Mouse (Mus musculus) limb, embryonic 14.5 days (tissue): ENCODE measurements around the gene Rhno1. TPM values are rescaled to one million over a fixed set of nuclear protein-coding genes. Genes with fewer than 3 reads are reported as not detected.

Experiments used
- ATAC-seq: fragments of 200-750 bp; cut with Nextera tagmentation; 2 replicates; pipeline ENCODE4 v1.8.0; 2017; ENCODE audit warnings: low read depth, moderate number of reproducible peaks, moderate TSS enrichment; ENCODE audit not compliant: low FRiP score
- DNase-seq: peaks from one replicate; pipeline ENCODE4 v3.0.0-alpha.2; 2015; ENCODE audit warnings: low spot score
- H3K27ac ChIP-seq: fragments of 300-500 bp; sonication (generic); replicated peaks from 2 replicates; pipeline ENCODE4 v1.5.1; 2014; ENCODE audit warnings: low read depth, mild to moderate bottlenecking, low read length, moderate library complexity, mixed read lengths
- H3K27me3 ChIP-seq: fragments of 300-500 bp; sonication (generic); 2 replicates; pipeline ENCODE4 v1.6.1; 2014; ENCODE audit warnings: low read length, mixed read lengths; ENCODE audit not compliant: control insufficient read depth, insufficient read depth
- H3K36me3 ChIP-seq: fragments of 300-500 bp; sonication (generic); 2 replicates; pipeline ENCODE4 v1.6.1; 2014; ENCODE audit warnings: mild to moderate bottlenecking, low read length, moderate library complexity, mixed read lengths; ENCODE audit not compliant: control insufficient read depth, insufficient read depth
- H3K4me1 ChIP-seq: fragments of 300-500 bp; sonication (generic); 2 replicates; pipeline ENCODE4 v1.6.1; 2014; ENCODE audit warnings: antibody characterized with exemption, low read length, mixed read lengths; ENCODE audit not compliant: control insufficient read depth, insufficient read depth
- H3K4me2 ChIP-seq: fragments of 300-500 bp; sonication (generic); replicated peaks from 2 replicates; pipeline ENCODE4 v1.6.1; 2014; ENCODE audit warnings: low read depth, mild to moderate bottlenecking, low read length, moderate library complexity; ENCODE audit not compliant: severe bottlenecking
- H3K4me3 ChIP-seq: fragments of 300-500 bp; sonication (generic); replicated peaks from 2 replicates; pipeline ENCODE4 v1.5.1; 2014; ENCODE audit warnings: low read length
- H3K9ac ChIP-seq: fragments of 300-500 bp; sonication (generic); 2 replicates; pipeline ENCODE4 v1.6.1; 2014; ENCODE audit warnings: mild to moderate bottlenecking, low read depth, low read length, moderate library complexity; ENCODE audit not compliant: severe bottlenecking
- H3K9me3 ChIP-seq: fragments of 300-500 bp; sonication (generic); 2 replicates; pipeline ENCODE4 v1.6.1; 2016; ENCODE audit warnings: low read length; ENCODE audit not compliant: control insufficient read depth
- POLR2A ChIP-seq: fragments of 200-500 bp; IDR thresholded peaks from 2 replicates; pipeline ENCODE4 v1.8.0; 2012; ENCODE audit warnings: inconsistent platforms, mild to moderate bottlenecking, moderate library complexity, borderline replicate concordance; ENCODE audit not compliant: insufficient read depth, insufficient read length; ENCODE audit errors: extremely low read depth
- WGBS: fragments of 180-500 bp; shearing (Covaris S2); extraction: QIAGEN DNeasy Blood & Tissue Kit; methylation state at CpG from one replicate; pipeline ENCODE4 v1.1.7; 2014; 5-methylcytosine and 5-hydroxymethylcytosine counted together
- polyA plus RNA-seq, 2 experiments: library from polyadenylated mRNA; depleted of rRNA in 1 of 2; stranded (reverse) in 1 of 2; unstranded in 1 of 2; fragments of >200 nt; fragmentation: Nextera tagmentation in 1 of 2; extraction: Ambion mirVana in 1 of 2; gene quantifications; 2 replicates each; pipeline versions ENCODE4 v1.2.1 to v1.2.3; 2012 to 2014

Gene Rhno1
- polyA plus RNA-seq, 2 experiments, result 58.8 to 127 TPM

GRCm38 (mm10) chr6:128375192-128375591 is 12.5 kb upstream of the Rhno1 start, which contains the start of the genes Tex52 and Gm44596:
TSS of gene Tex52 (plus strand) at chr6:128375456.
TSS of gene Gm44596 (plus strand) at chr6:128375503.
- H3K4me2 ChIP-seq, result no peak within 1 kb of the TSS
- DNase-seq, result no peak
- H3K4me1 ChIP-seq, result no peaks in the 10 kb centered on the region
- ATAC-seq, result peak; percentile 77
- H3K4me3 ChIP-seq, result no peak within 1 kb of the TSS
- peaks cover 56% of the 10 kb centered on the region for H3K36me3 ChIP-seq
- H3K27ac ChIP-seq, result no peak within 1 kb of the TSS
- no peaks in the 10 kb centered on the region for H3K9me3 ChIP-seq
- TF ChIP-seq POLR2A, result no peak
- H3K9ac ChIP-seq, result no peak within 1 kb of the TSS
- no peaks in the 10 kb centered on the region for H3K27me3 ChIP-seq
- WGBS, result 60% methylated on average over 6 of the region's 6 CpGs

- ATAC-seq, result no peak
Measured at GRCm38 (mm10) chr6:128370040-128370439, 7.3 kb upstream of the Rhno1 start.

GRCm38 (mm10) chr6:128366466-128366865 is 3.8 kb upstream of the Rhno1 start:
- H3K27me3 ChIP-seq, result no peaks in the 10 kb centered on the region
- no peaks in the 10 kb centered on the region for H3K9me3 ChIP-seq
- peaks cover 55% of the 10 kb centered on the region for H3K36me3 ChIP-seq
- H3K4me1 ChIP-seq, result peaks cover 8% of the 10 kb centered on the region
- no peak overlapping the region for H3K4me2 ChIP-seq
- no peak overlapping the region for H3K9ac ChIP-seq
- DNase-seq (no peak), ATAC-seq (no peak)
- H3K27ac ChIP-seq, result no peak overlapping the region
- TF ChIP-seq POLR2A, result no peak
- H3K4me3 ChIP-seq, result no peak overlapping the region
- WGBS, result 96% methylated on average over 5 of the region's 5 CpGs

More at GRCm38 (mm10) chr6:128370040-128370439, 7.3 kb upstream of the Rhno1 start:
- Histone ChIP-seq H3K9ac (no peak overlapping the region), H3K36me3 (peaks cover 91% of the 10 kb centered on the region), H3K9me3 (no peaks in the 10 kb centered on the region), H3K4me3 (no peak overlapping the region), H3K4me2 (no peak overlapping the region), H3K27ac (no peak overlapping the region), H3K27me3 (no peaks in the 10 kb centered on the region), H3K4me1 (no peaks in the 10 kb centered on the region)
- WGBS, result 95% methylated on average over 5 of the region's 5 CpGs
- DNase-seq, result no peak
- TF ChIP-seq POLR2A, result no peak

- TF ChIP-seq POLR2A, result no peak
- no peak overlapping the region for H3K9ac ChIP-seq
- DNase-seq, result no peak
- H3K4me2 ChIP-seq, result no peak overlapping the region
- H3K27me3 ChIP-seq, result no peaks in the 10 kb centered on the region
- peaks cover 12% of the 10 kb centered on the region for H3K4me1 ChIP-seq
- WGBS, result 84% methylated on average over 6 of the region's 6 CpGs
- peaks cover 38% of the 10 kb centered on the region for H3K36me3 ChIP-seq
- no peak overlapping the region for H3K4me3 ChIP-seq
- ATAC-seq, result no peak
- no peaks in the 10 kb centered on the region for H3K9me3 ChIP-seq
- H3K27ac ChIP-seq, result no peak overlapping the region
Measured at GRCm38 (mm10) chr6:128364721-128365120, 2.0 kb upstream of the Rhno1 start.

- Histone ChIP-seq H3K9ac (peak overlapping the region; percentile 90), H3K27ac (peak overlapping the region; percentile 93), H3K4me1 (peaks cover 12% of the 10 kb centered on the region), H3K4me2 (peak overlapping the region; percentile 93), H3K36me3 (peaks cover 31% of the 10 kb centered on the region), H3K4me3 (peak overlapping the region; percentile 87), H3K9me3 (no peaks in the 10 kb centered on the region), H3K27me3 (no peaks in the 10 kb centered on the region)
- ATAC-seq (peak; percentile 34), DNase-seq (peak; percentile 58)
- TF ChIP-seq POLR2A, result no peak
- 3% methylated on average over 42 of the region's 46 CpGs for WGBS
Measured at GRCm38 (mm10) chr6:128363007-128363825, 505 bp upstream of the Rhno1 start.
